Mouse (Mus musculus) ES-E14 (cell line): ENCODE measurements around the gene Tnfrsf13b.

Experiments used
- CHD2 ChIP-seq: IDR thresholded peaks from 2 replicates; pipeline ENCODE4 v1.6.1; 2014; ENCODE audit warnings: mild to moderate bottlenecking, low read depth, low read length, inconsistent platforms
- HCFC1 ChIP-seq: IDR thresholded peaks from 2 replicates; pipeline ENCODE4 v1.6.1; 2012; ENCODE audit warnings: low read length, inconsistent platforms, borderline replicate concordance; ENCODE audit not compliant: insufficient read depth
- MAFK ChIP-seq: IDR thresholded peaks from 2 replicates; pipeline ENCODE4 v1.6.1; 2014; ENCODE audit warnings: mild to moderate bottlenecking, low read depth, low read length, inconsistent platforms; ENCODE audit not compliant: insufficient read depth
- ZC3H11A ChIP-seq: IDR thresholded peaks from 2 replicates; pipeline ENCODE4 v1.6.1; 2012; ENCODE audit warnings: low read depth, mild to moderate bottlenecking, inconsistent platforms, low read length, borderline replicate concordance
- ZNF384 ChIP-seq: IDR thresholded peaks from 2 replicates; pipeline ENCODE4 v1.6.1; 2012; ENCODE audit warnings: low read depth, low read length, inconsistent platforms

GRCm38 (mm10) chr11:61145551-61145950 lies 19.0 kb downstream of the Tnfrsf13b start:
- TF ChIP-seq CHD2: no peak
- TF ChIP-seq HCFC1: no peak
- no peak for TF ChIP-seq MAFK
- TF ChIP-seq ZC3H11A: no peak
- no peak for TF ChIP-seq ZNF384
